Mouse (Mus musculus) intestine, postnatal 0 days (tissue): Measurements from ENCODE around the gene St13. TPM values are rescaled to one million over a fixed set of nuclear protein-coding genes. Genes with fewer than 3 reads are reported as not detected.

Experiments used
- ATAC-seq: fragments of 200-750 bp; cut with Nextera tagmentation; 2 replicates; pipeline ENCODE4 v1.8.0; 2017; ENCODE audit warnings: mild to moderate bottlenecking, moderate TSS enrichment, moderate library complexity
- H3K27ac ChIP-seq: fragments of 300-500 bp; sonication (generic); 2 replicates; pipeline ENCODE4 v1.5.1; 2014; ENCODE audit warnings: mild to moderate bottlenecking, low read depth, low read length, moderate library complexity
- H3K27me3 ChIP-seq: fragments of 300-500 bp; sonication (generic); replicated peaks from 2 replicates; pipeline ENCODE4 v1.6.1; 2014; ENCODE audit warnings: low read length, mixed read lengths; ENCODE audit not compliant: control insufficient read depth, insufficient read depth
- H3K36me3 ChIP-seq: fragments of 300-500 bp; sonication (generic); 2 replicates; pipeline ENCODE4 v1.6.1; 2014; ENCODE audit warnings: mild to moderate bottlenecking, moderate library complexity; ENCODE audit not compliant: control insufficient read depth, insufficient read depth
- H3K4me1 ChIP-seq: fragments of 300-500 bp; sonication (generic); replicated peaks from 2 replicates; pipeline ENCODE4 v1.6.1; 2014; ENCODE audit warnings: antibody characterized with exemption, low read length, mixed read lengths; ENCODE audit not compliant: control insufficient read depth, insufficient read depth
- H3K4me2 ChIP-seq: fragments of 300-500 bp; sonication (generic); replicated peaks from 2 replicates; pipeline ENCODE4 v1.6.1; 2014; ENCODE audit warnings: low read depth, mild to moderate bottlenecking, moderate library complexity
- H3K4me3 ChIP-seq: fragments of 300-500 bp; sonication (generic); 2 replicates; pipeline ENCODE4 v1.5.1; 2014; ENCODE audit warnings: low read depth, low read length
- H3K9ac ChIP-seq: fragments of 300-500 bp; sonication (generic); 2 replicates; pipeline ENCODE4 v1.6.1; 2014; ENCODE audit warnings: mild to moderate bottlenecking, low read depth, low read length
- H3K9me3 ChIP-seq: fragments of 300-500 bp; sonication (generic); 2 replicates; pipeline ENCODE4 v1.6.1; 2016; ENCODE audit warnings: mixed run types; ENCODE audit not compliant: control insufficient read depth
- CTCF ChIP-seq: sonication (generic); IDR thresholded peaks from 2 replicates; pipeline ENCODE4 v1.5.1; 2016; ENCODE audit warnings: low read depth, mild to moderate bottlenecking, control low read depth, antibody characterized with exemption, moderate library complexity
- WGBS: fragments of 180-500 bp; shearing (Covaris S2); extraction: QIAGEN DNeasy Blood & Tissue Kit; methylation state at CpG from one replicate; pipeline ENCODE4 v1.1.7; 2014; 5-methylcytosine and 5-hydroxymethylcytosine counted together
- polyA plus RNA-seq: library from polyadenylated mRNA; unstranded; fragments of >200 nt; fragmentation: Nextera tagmentation; extraction: Ambion mirVana; gene quantifications from 2 replicates; pipeline ENCODE4 v1.2.1, GENCODE M21; 2015

St13 gene
- polyA plus RNA-seq, 1 experiment from 2014 or later: 66.9 TPM

- 87% methylated on average over 3 of the region's 3 CpGs for WGBS
- H3K4me2 ChIP-seq: no peak overlapping the region
- H3K9ac ChIP-seq: no peak overlapping the region
- H3K36me3 ChIP-seq: peaks cover 40% of the 10 kb centered on the region
- no peaks in the 10 kb centered on the region for H3K4me1 ChIP-seq
- no peak for TF ChIP-seq CTCF
- no peak overlapping the region for H3K27ac ChIP-seq
- no peak for ATAC-seq
- no peaks in the 10 kb centered on the region for H3K27me3 ChIP-seq
- H3K4me3 ChIP-seq: no peak overlapping the region
- H3K9me3 ChIP-seq: 0 out of 2 replicates have a peak, but pooled peaks cover 3% of the 10 kb centered on the region
Measured at GRCm38 (mm10) chr15:81320137-81320536, 79.7 kb downstream of the St13 start.

GRCm38 (mm10) chr15:81319462-81319861 is 80.4 kb downstream of the St13 start:
- H3K36me3 ChIP-seq: peaks cover 40% of the 10 kb centered on the region
- TF ChIP-seq CTCF: no peak

GRCm38 (mm10) chr15:81313928-81314327 is 85.9 kb downstream of the St13 start:
- 0 out of 2 replicates have a peak, but pooled peaks have one; percentile 31 for ATAC-seq
- 77% methylated on average over 3 of the region's 3 CpGs for WGBS
- no peak overlapping the region for H3K4me2 ChIP-seq
- no peak overlapping the region for H3K9ac ChIP-seq
- no peaks in the 10 kb centered on the region for H3K4me1 ChIP-seq
- 0 out of 2 replicates have a peak, but pooled peaks cover 3% of the 10 kb centered on the region for H3K9me3 ChIP-seq
- TF ChIP-seq CTCF: 0 out of 2 replicates have a peak, but pooled peaks have one; percentile 11
- no peak overlapping the region for H3K4me3 ChIP-seq
- H3K27ac ChIP-seq: no peak overlapping the region
- H3K27me3 ChIP-seq: no peaks in the 10 kb centered on the region
- H3K36me3 ChIP-seq: peaks cover 4% of the 10 kb centered on the region; the same call in 1 of the 2 replicates

More at GRCm38 (mm10) chr15:81319462-81319861, 80.4 kb downstream of the St13 start:
- Histone ChIP-seq H3K4me3 (no peak overlapping the region), H3K9me3 (0 out of 2 replicates have a peak, but pooled peaks cover 3% of the 10 kb centered on the region), H3K27me3 (no peaks in the 10 kb centered on the region), H3K4me1 (no peaks in the 10 kb centered on the region), H3K27ac (no peak overlapping the region; the same call in 1 of the 2 replicates), H3K4me2 (no peak overlapping the region), H3K9ac (no peak overlapping the region)
- ATAC-seq: no peak
- 93% methylated on average over 9 of the region's 9 CpGs for WGBS

Other genes starting within 250 kb of the St13 start
- gene Mrtfa, start 209.3 kb downstream of the St13 start, polyA plus RNA-seq: 9.0 and 10.3 TPM in 2 replicates
- 1.5 and 2.1 TPM in 2 replicates for gene Mchr1, start 164.6 kb downstream of the St13 start, polyA plus RNA-seq
- 30.6 and 33.2 TPM in 2 replicates for gene Slc25a17, start 39.3 kb downstream of the St13 start, polyA plus RNA-seq
- gene Xpnpep3, start 61 bp upstream of the St13 start, polyA plus RNA-seq: 2.3 and 2.4 TPM in 2 replicates
- 0.17 and 0.35 TPM in 2 replicates for gene Dnajb7, start 8.2 kb upstream of the St13 start, polyA plus RNA-seq
- gene Rbx1, start 66.2 kb upstream of the St13 start, polyA plus RNA-seq: 408 and 432 TPM in 2 replicates
- 8.9 and 10.0 TPM in 2 replicates for gene Ep300, start 185.3 kb upstream of the St13 start, polyA plus RNA-seq